Mouse (Mus musculus) lung, embryonic 16.5 days (tissue): ENCODE results near the gene Gm49405. TPM values are rescaled to one million over a fixed set of nuclear protein-coding genes. Genes with fewer than 3 reads are reported as not detected.
"Not testable (repeated sequence)": the region's sequence is repeated elsewhere in the genome, so short reads cannot be mapped to it uniquely, and the experiment has no call there.

Experiments
- ATAC-seq: fragments of 200-750 bp; cut with Nextera tagmentation; 2 replicates; pipeline ENCODE4 v1.8.0; 2017; ENCODE audit warnings: low read depth, mild to moderate bottlenecking, moderate library complexity
- H3K27ac ChIP-seq: fragments of 300-500 bp; sonication (generic); 2 replicates; pipeline ENCODE4 v1.5.1; 2014; ENCODE audit warnings: mild to moderate bottlenecking, control low read depth, low read length
- H3K27me3 ChIP-seq: fragments of 300-500 bp; sonication (generic); 2 replicates; pipeline ENCODE4 v1.6.1; 2014; ENCODE audit warnings: low read depth, low read length, mixed read lengths; ENCODE audit not compliant: control insufficient read depth, insufficient read depth
- H3K36me3 ChIP-seq: fragments of 300-500 bp; sonication (generic); 2 replicates; pipeline ENCODE4 v1.6.1; 2014; ENCODE audit warnings: low read length; ENCODE audit not compliant: control insufficient read depth, insufficient read depth
- H3K4me1 ChIP-seq: fragments of 300-500 bp; sonication (generic); replicated peaks from 2 replicates; pipeline ENCODE4 v1.6.1; 2014; ENCODE audit warnings: low read length, mixed read lengths; ENCODE audit not compliant: control insufficient read depth, insufficient read depth
- H3K4me2 ChIP-seq: fragments of 300-500 bp; sonication (generic); 2 replicates; pipeline ENCODE4 v1.6.1; 2014; ENCODE audit warnings: low read depth, low read length, control low read depth
- H3K4me3 ChIP-seq: fragments of 300-500 bp; sonication (generic); 2 replicates; pipeline ENCODE4 v1.5.1; 2014; ENCODE audit warnings: mild to moderate bottlenecking, low read length, control low read depth
- H3K9ac ChIP-seq: fragments of 300-500 bp; sonication (generic); 2 replicates; pipeline ENCODE4 v1.6.1; 2014; ENCODE audit warnings: low read length, control low read depth
- H3K9me3 ChIP-seq: fragments of 300-500 bp; sonication (generic); 2 replicates; pipeline ENCODE4 v1.6.1; 2016; ENCODE audit warnings: low read length; ENCODE audit not compliant: control insufficient read depth
- WGBS: fragments of 180-500 bp; shearing (Covaris S2); extraction: QIAGEN DNeasy Blood & Tissue Kit; methylation state at CpG from one replicate; pipeline ENCODE4 v1.1.7; 2014; 5-methylcytosine and 5-hydroxymethylcytosine counted together
- polyA plus RNA-seq: library from polyadenylated mRNA; unstranded; fragments of >200 nt; fragmentation: Nextera tagmentation; extraction: Ambion mirVana; gene quantifications from 2 replicates; pipeline ENCODE4 v1.2.1, GENCODE M21; 2015

Gene Gm49405
- polyA plus RNA-seq, result 2.4 and 2.5 TPM in 2 replicates

GRCm38 (mm10) chr19:4000119-4000900 is at the start of gene Gm49405, which contains the start of gene Nudt8:
Gene Gm49405 (plus strand): TSS chr19:4000626.
Gene Nudt8 (plus strand): TSS chr19:4000580.
- peak; percentile 94 for ATAC-seq
- Histone ChIP-seq H3K9ac (peak within 1 kb of the TSS; percentile 82), H3K4me3 (peak within 1 kb of the TSS; percentile 78), H3K4me2 (peak within 1 kb of the TSS; percentile 84), H3K36me3 (no peaks in the 10 kb centered on the region), H3K9me3 (no peaks in the 10 kb centered on the region), H3K27me3 (no peaks in the 10 kb centered on the region), H3K27ac (peak within 1 kb of the TSS; percentile 98), H3K4me1 (peaks cover 17% of the 10 kb centered on the region)
- WGBS, result under 1% methylated on average over 64 of the region's 64 CpGs

- no peaks in the 10 kb centered on the region for H3K36me3 ChIP-seq
- H3K27ac ChIP-seq, result peak overlapping the region; percentile 36; the same call in 1 of the 2 replicates
- H3K9me3 ChIP-seq, result no peaks in the 10 kb centered on the region
- H3K4me3 ChIP-seq, result no peak overlapping the region
- H3K27me3 ChIP-seq, result no peaks in the 10 kb centered on the region
- no peak for ATAC-seq
- H3K4me1 ChIP-seq, result no peaks in the 10 kb centered on the region
- no peak overlapping the region for H3K9ac ChIP-seq
- H3K4me2 ChIP-seq, result no peak overlapping the region
Measured at GRCm38 (mm10) chr19:3951461-3951860, 49.0 kb upstream of the Gm49405 start.

GRCm38 (mm10) chr19:3952099-3952498 is 48.3 kb upstream of the Gm49405 start:
- H3K4me1 ChIP-seq, result no peaks in the 10 kb centered on the region
- no peak overlapping the region for H3K4me3 ChIP-seq
- no peaks in the 10 kb centered on the region for H3K36me3 ChIP-seq
- H3K9ac ChIP-seq, result no peak overlapping the region
- ATAC-seq, result no peak
- H3K4me2 ChIP-seq, result no peak overlapping the region
- no peaks in the 10 kb centered on the region for H3K9me3 ChIP-seq
- no peak overlapping the region for H3K27ac ChIP-seq
- 20% methylated on average over 1 of the region's 1 CpGs for WGBS
- no peaks in the 10 kb centered on the region for H3K27me3 ChIP-seq

- ATAC-seq, result no peak
- Histone ChIP-seq H3K27ac (no peak overlapping the region), H3K9ac (no peak overlapping the region), H3K4me3 (no peak overlapping the region), H3K4me2 (no peak overlapping the region), H3K9me3 (no peaks in the 10 kb centered on the region), H3K4me1 (no peaks in the 10 kb centered on the region), H3K27me3 (no peaks in the 10 kb centered on the region), H3K36me3 (no peaks in the 10 kb centered on the region)
- 66% methylated on average over 3 of the region's 3 CpGs for WGBS
Measured at GRCm38 (mm10) chr19:3955033-3955432, 45.4 kb upstream of the Gm49405 start.

- H3K9ac ChIP-seq, result no peak overlapping the region
- H3K4me2 ChIP-seq, result no peak overlapping the region
- WGBS, result 45% methylated on average over 4 of the region's 4 CpGs
- H3K9me3 ChIP-seq, result no peaks in the 10 kb centered on the region
- no peak overlapping the region for H3K4me3 ChIP-seq
- no peaks in the 10 kb centered on the region for H3K36me3 ChIP-seq
- no peaks in the 10 kb centered on the region for H3K4me1 ChIP-seq
- H3K27ac ChIP-seq, result no peak overlapping the region
- ATAC-seq, result no peak
- no peaks in the 10 kb centered on the region for H3K27me3 ChIP-seq
Measured at GRCm38 (mm10) chr19:3955804-3956203, 44.6 kb upstream of the Gm49405 start.

- H3K36me3 ChIP-seq, H3K4me3 ChIP-seq, H3K9ac ChIP-seq, H3K27me3 ChIP-seq, H3K27ac ChIP-seq, H3K9me3 ChIP-seq, H3K4me2 ChIP-seq, ATAC-seq, H3K4me1 ChIP-seq: not testable (repeated sequence)
- 78% methylated on average over 5 of the region's 5 CpGs for WGBS
Measured at GRCm38 (mm10) chr19:3957296-3958036, 43.0 kb upstream of the Gm49405 start.

GRCm38 (mm10) chr19:3958470-3958869 is 42.0 kb upstream of the Gm49405 start, which contains the start of gene Aldh3b3:
Gene Aldh3b3 (plus strand): TSS chr19:3958645.
- WGBS, result 53% methylated on average over 4 of the region's 4 CpGs
- ATAC-seq, result no peak
- Histone ChIP-seq H3K4me2 (no peak within 1 kb of the TSS), H3K9me3 (no peaks in the 10 kb centered on the region), H3K9ac (no peak within 1 kb of the TSS), H3K36me3 (no peaks in the 10 kb centered on the region), H3K4me1 (no peaks in the 10 kb centered on the region), H3K27me3 (no peaks in the 10 kb centered on the region), H3K27ac (no peak within 1 kb of the TSS), H3K4me3 (no peak within 1 kb of the TSS)

- H3K9ac ChIP-seq, result no peak overlapping the region
- H3K9me3 ChIP-seq, result no peaks in the 10 kb centered on the region
- H3K27ac ChIP-seq, result no peak overlapping the region
- H3K36me3 ChIP-seq, result no peaks in the 10 kb centered on the region
- H3K27me3 ChIP-seq, result no peaks in the 10 kb centered on the region
- ATAC-seq, result no peak
- H3K4me1 ChIP-seq, result no peaks in the 10 kb centered on the region
- no peak overlapping the region for H3K4me3 ChIP-seq
- no peak overlapping the region for H3K4me2 ChIP-seq
Measured at GRCm38 (mm10) chr19:3959030-3959429, 41.4 kb upstream of the Gm49405 start.

GRCm38 (mm10) chr19:3960211-3960610 is 40.2 kb upstream of the Gm49405 start:
- no peaks in the 10 kb centered on the region for H3K4me1 ChIP-seq
- no peak overlapping the region for H3K4me2 ChIP-seq
- H3K27me3 ChIP-seq, result no peaks in the 10 kb centered on the region
- H3K36me3 ChIP-seq, result no peaks in the 10 kb centered on the region
- no peak overlapping the region for H3K9ac ChIP-seq
- no peaks in the 10 kb centered on the region for H3K9me3 ChIP-seq
- peak; percentile 72 for ATAC-seq
- no peak overlapping the region for H3K4me3 ChIP-seq
- 58% methylated on average over 5 of the region's 5 CpGs for WGBS
- H3K27ac ChIP-seq, result no peak overlapping the region
